Mouse (Mus musculus): ENCODE data around the gene Gm10309. TPM values are rescaled to one million over a fixed set of nuclear protein-coding genes. Genes with fewer than 3 reads are reported as not detected.

The Gm10309 gene
- polyA plus RNA-seq, 1 experiment from 2014 or later: 0.34 TPM

DNA sequence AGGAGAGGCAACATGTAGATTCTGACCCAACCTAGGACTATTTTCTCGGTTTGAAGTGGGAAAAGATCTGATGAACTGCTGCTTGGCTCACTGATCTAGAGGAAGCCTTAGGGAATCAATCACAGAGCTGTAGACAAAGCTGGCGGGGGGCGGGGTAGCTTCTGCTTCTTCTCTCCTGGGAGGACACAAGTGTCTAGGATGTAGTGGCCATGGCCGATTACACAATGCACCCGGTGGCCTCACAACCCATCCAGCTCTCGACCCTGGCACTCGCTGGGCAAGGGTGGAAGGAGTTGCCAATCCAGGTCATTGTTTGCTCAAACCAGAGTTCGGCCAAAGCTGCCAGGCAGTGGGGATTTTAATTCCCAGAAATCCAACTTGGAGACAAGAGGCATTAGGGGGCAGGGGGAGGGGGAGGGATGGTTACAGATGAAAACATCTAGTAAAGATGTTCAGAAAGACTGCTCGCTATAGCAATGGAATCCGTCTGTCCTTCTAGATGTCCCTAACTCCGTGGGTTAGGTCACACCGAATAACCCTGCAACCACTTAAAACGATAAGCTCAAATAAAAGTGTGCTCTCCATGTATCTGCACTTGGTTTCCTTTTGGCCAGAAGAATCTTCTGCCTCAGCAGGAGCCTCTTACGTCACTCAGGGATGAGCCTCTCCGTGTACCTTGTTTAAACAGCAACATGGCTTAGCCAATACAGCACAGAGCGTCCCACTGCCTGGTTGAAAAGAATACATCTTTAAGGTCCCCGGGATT lies 27.9 kb upstream of the Gm10309 start:
- no peak for ATAC-seq (ENCODE audit: insufficient read depth, low FRiP score)
- WGBS: 63% methylated on average over 17 of the region's 17 CpGs
- Histone ChIP-seq H3K9ac (ENCODE audit: low read length) (0 out of 2 replicates have a peak overlapping the region, but pooled peaks have one; percentile 3), H3K4me2 (ENCODE audit: low read depth, low read length) (no peak overlapping the region), H3K36me3 (ENCODE audit: control insufficient read depth, insufficient read depth, low read length) (no peaks in the 10 kb centered on the region), H3K4me3 (replicated peaks; ENCODE audit: low read length) (no peak overlapping the region), H3K27ac (ENCODE audit: low read length) (no peak overlapping the region), H3K27me3 (ENCODE audit: control insufficient read depth, insufficient read depth, low read length) (no peaks in the 10 kb centered on the region), H3K9me3 (replicated peaks; ENCODE audit: control insufficient read depth, low read length) (no peaks in the 10 kb centered on the region), H3K4me1 (ENCODE audit: control insufficient read depth, insufficient read depth, low read length) (peaks cover 19% of the 10 kb centered on the region)

DNA sequence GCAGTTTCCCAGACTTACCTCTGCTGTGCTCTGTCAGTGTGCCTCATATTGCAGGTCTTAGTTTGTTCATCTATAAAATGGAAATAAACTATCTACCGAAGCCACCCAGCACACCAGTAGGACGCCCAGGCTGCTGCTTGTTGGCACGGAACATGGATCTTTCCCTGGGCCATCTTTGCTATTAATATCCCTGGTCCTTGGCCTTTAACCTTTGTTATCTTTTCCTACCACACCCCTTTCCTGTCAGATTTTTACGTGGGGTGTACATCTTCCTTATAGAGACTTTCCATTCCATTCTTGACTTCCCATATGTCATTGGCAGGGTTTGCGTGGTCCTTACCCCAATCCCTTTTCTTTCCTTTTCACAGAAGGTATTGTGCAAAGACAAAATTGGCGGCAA lies 26.2 kb upstream of the Gm10309 start:
- no peaks in the 10 kb centered on the region for H3K36me3 ChIP-seq (ENCODE audit: control insufficient read depth, insufficient read depth, low read length)
- H3K27me3 ChIP-seq (ENCODE audit: control insufficient read depth, insufficient read depth, low read length): no peaks in the 10 kb centered on the region
- WGBS: 80% methylated on average over 6 of the region's 6 CpGs
- no peak for ATAC-seq (ENCODE audit: insufficient read depth, low FRiP score)
- H3K9ac ChIP-seq (ENCODE audit: low read length): no peak overlapping the region
- peaks cover 15% of the 10 kb centered on the region; the same call in 1 of the 2 replicates for H3K4me1 ChIP-seq (ENCODE audit: control insufficient read depth, insufficient read depth, low read length)
- H3K27ac ChIP-seq (ENCODE audit: low read length): no peak overlapping the region
- H3K9me3 ChIP-seq (replicated peaks; ENCODE audit: control insufficient read depth, low read length): no peaks in the 10 kb centered on the region
- H3K4me3 ChIP-seq (replicated peaks; ENCODE audit: low read length): no peak overlapping the region
- no peak overlapping the region for H3K4me2 ChIP-seq (ENCODE audit: low read depth, low read length)

DNA sequence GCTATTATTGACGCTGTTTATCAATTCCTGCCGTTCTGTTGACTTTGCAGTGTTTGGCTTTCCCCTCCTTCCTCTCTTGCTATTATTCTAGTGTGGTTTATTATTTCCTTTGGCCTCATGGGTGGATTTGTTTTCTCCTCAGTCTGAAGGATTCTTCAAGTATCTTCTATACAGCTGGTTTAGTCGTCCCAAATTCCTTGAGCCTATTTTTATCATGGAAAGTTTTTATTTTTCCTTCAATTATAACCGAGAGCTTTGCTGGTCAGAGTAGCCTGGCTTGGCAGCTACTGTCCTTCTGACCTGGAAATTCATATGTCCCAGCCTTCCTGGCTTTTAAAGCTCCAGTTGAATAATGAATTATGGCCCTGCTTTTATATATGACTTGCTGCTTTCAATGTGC lies 24.4 kb upstream of the Gm10309 start:
- Histone ChIP-seq H3K9ac (ENCODE audit: low read length) (no peak overlapping the region), H3K4me2 (ENCODE audit: low read depth, low read length) (no peak overlapping the region), H3K27me3 (ENCODE audit: control insufficient read depth, insufficient read depth, low read length) (no peaks in the 10 kb centered on the region), H3K4me3 (replicated peaks; ENCODE audit: low read length) (no peak overlapping the region), H3K9me3 (replicated peaks; ENCODE audit: control insufficient read depth, low read length) (no peaks in the 10 kb centered on the region), H3K36me3 (ENCODE audit: control insufficient read depth, insufficient read depth, low read length) (no peaks in the 10 kb centered on the region), H3K27ac (ENCODE audit: low read length) (no peak overlapping the region), H3K4me1 (ENCODE audit: control insufficient read depth, insufficient read depth, low read length) (peaks cover 15% of the 10 kb centered on the region; the same call in 1 of the 2 replicates)
- ATAC-seq (ENCODE audit: insufficient read depth, low FRiP score): no peak
- 46% methylated on average over 4 of the region's 4 CpGs for WGBS

DNA sequence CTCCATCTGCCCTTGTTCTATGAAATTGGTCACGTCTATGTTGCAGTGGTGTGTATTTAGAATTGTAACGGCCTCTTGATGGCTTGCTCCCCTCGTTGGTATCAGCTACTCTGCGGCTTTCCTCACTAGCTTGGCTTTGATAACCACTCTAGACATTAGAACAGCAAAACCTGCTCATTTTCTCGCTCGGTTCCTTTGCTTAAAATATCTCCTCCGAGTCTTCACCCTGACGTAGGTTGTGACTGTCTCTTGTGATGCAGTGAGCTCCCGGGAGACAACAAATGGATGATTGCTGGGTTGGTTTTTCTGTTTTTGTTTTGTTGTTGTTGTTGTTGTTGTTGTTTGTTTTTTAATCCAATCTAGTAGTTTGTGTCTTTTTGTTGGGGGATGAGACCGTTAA lies 24.0 kb upstream of the Gm10309 start:
- Histone ChIP-seq H3K4me1 (ENCODE audit: control insufficient read depth, insufficient read depth, low read length) (peaks cover 15% of the 10 kb centered on the region; the same call in 1 of the 2 replicates), H3K4me3 (replicated peaks; ENCODE audit: low read length) (no peak overlapping the region), H3K36me3 (ENCODE audit: control insufficient read depth, insufficient read depth, low read length) (no peaks in the 10 kb centered on the region), H3K9ac (ENCODE audit: low read length) (no peak overlapping the region), H3K27me3 (ENCODE audit: control insufficient read depth, insufficient read depth, low read length) (no peaks in the 10 kb centered on the region), H3K9me3 (replicated peaks; ENCODE audit: control insufficient read depth, low read length) (no peaks in the 10 kb centered on the region), H3K27ac (ENCODE audit: low read length) (no peak overlapping the region), H3K4me2 (ENCODE audit: low read depth, low read length) (no peak overlapping the region)
- WGBS: 78% methylated on average over 10 of the region's 10 CpGs
- ATAC-seq (ENCODE audit: insufficient read depth, low FRiP score): no peak

DNA sequence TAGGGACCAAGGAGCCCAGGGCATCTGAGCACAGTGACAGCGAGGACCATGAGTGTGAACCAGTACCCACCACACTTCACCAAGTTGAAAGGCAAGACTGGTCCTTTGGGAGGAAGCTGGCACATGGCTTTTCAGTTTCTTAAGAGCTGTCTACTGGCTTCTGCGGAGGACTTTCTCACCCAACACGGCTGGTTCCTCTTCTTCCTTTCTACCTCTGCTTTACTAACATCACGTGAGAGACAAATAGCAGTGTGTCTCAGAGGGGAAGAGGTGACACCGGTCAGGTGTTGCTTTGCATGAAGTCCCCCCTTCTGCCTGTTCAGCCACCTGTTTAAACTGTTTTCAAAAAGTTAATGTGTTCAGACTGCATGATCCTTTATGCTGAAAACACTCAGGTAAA lies 22.3 kb upstream of the Gm10309 start:
- Histone ChIP-seq H3K9ac (ENCODE audit: low read length) (no peak overlapping the region), H3K4me1 (ENCODE audit: control insufficient read depth, insufficient read depth, low read length) (peaks cover 7% of the 10 kb centered on the region; the same call in 1 of the 2 replicates), H3K4me3 (replicated peaks; ENCODE audit: low read length) (no peak overlapping the region), H3K27ac (ENCODE audit: low read length) (no peak overlapping the region), H3K27me3 (ENCODE audit: control insufficient read depth, insufficient read depth, low read length) (no peaks in the 10 kb centered on the region), H3K9me3 (replicated peaks; ENCODE audit: control insufficient read depth, low read length) (no peaks in the 10 kb centered on the region), H3K36me3 (ENCODE audit: control insufficient read depth, insufficient read depth, low read length) (no peaks in the 10 kb centered on the region), H3K4me2 (ENCODE audit: low read depth, low read length) (no peak overlapping the region)
- 89% methylated on average over 5 of the region's 5 CpGs for WGBS
- no peak for ATAC-seq (ENCODE audit: insufficient read depth, low FRiP score)

DNA sequence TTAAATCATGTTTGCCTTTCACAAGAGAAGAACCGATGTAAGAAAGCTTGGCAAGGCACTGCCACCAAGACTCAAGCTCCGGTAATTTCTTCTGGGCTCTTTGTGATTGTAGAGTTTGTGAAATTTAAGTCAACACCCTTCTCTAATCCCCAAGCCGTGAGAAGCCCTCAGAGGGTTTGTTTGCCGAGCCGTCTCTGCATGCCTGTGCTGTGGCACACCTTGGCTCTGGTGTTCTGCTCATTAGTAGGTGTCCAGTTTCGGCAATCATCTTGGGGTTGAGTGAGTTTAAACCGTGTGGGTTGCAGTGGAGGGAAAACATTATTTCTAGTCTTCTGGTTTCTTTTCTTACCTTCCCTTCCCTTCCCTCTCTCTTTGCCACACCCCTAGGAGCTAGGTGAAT lies 21.0 kb upstream of the Gm10309 start:
- H3K4me1 ChIP-seq (ENCODE audit: control insufficient read depth, insufficient read depth, low read length): 0 out of 2 replicates have a peak, but pooled peaks cover 6% of the 10 kb centered on the region
- no peak for ATAC-seq (ENCODE audit: insufficient read depth, low FRiP score)
- H3K27ac ChIP-seq (ENCODE audit: low read length): no peak overlapping the region
- 64% methylated on average over 7 of the region's 7 CpGs for WGBS
- no peaks in the 10 kb centered on the region for H3K27me3 ChIP-seq (ENCODE audit: control insufficient read depth, insufficient read depth, low read length)
- H3K36me3 ChIP-seq (ENCODE audit: control insufficient read depth, insufficient read depth, low read length): no peaks in the 10 kb centered on the region
- no peaks in the 10 kb centered on the region for H3K9me3 ChIP-seq (replicated peaks; ENCODE audit: control insufficient read depth, low read length)
- no peak overlapping the region for H3K4me2 ChIP-seq (ENCODE audit: low read depth, low read length)
- no peak overlapping the region for H3K4me3 ChIP-seq (replicated peaks; ENCODE audit: low read length)
- no peak overlapping the region for H3K9ac ChIP-seq (ENCODE audit: low read length)

DNA sequence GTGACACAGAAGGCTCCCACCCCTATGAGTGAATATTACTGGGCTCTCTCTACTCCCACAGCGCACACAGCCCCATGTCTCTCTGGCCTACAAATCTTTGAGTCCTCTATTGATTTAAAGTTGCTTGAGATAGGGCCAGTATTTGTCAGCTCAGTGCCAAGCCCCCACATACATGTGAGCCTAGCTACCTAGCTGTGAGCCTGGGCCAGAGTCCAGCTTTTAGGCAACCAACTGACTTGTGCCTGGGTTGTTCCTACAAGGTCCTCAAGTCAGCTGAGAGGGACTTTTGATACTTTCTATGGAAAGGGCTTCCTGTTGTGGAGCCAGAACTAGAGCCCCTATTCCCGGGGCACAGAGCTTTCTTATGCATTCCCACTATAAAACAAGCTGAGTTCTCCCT lies 20.0 kb upstream of the Gm10309 start:
- H3K4me2 ChIP-seq (ENCODE audit: low read depth, low read length): no peak overlapping the region
- no peaks in the 10 kb centered on the region for H3K27me3 ChIP-seq (ENCODE audit: control insufficient read depth, insufficient read depth, low read length)
- H3K4me3 ChIP-seq (replicated peaks; ENCODE audit: low read length): no peak overlapping the region
- H3K9me3 ChIP-seq (replicated peaks; ENCODE audit: control insufficient read depth, low read length): no peaks in the 10 kb centered on the region
- no peak overlapping the region for H3K9ac ChIP-seq (ENCODE audit: low read length)
- no peak overlapping the region for H3K27ac ChIP-seq (ENCODE audit: low read length)
- no peaks in the 10 kb centered on the region for H3K36me3 ChIP-seq (ENCODE audit: control insufficient read depth, insufficient read depth, low read length)
- WGBS: 84% methylated on average over 2 of the region's 2 CpGs
- no peak for ATAC-seq (ENCODE audit: insufficient read depth, low FRiP score)
- H3K4me1 ChIP-seq (ENCODE audit: control insufficient read depth, insufficient read depth, low read length): 0 out of 2 replicates have a peak, but pooled peaks cover 6% of the 10 kb centered on the region

DNA sequence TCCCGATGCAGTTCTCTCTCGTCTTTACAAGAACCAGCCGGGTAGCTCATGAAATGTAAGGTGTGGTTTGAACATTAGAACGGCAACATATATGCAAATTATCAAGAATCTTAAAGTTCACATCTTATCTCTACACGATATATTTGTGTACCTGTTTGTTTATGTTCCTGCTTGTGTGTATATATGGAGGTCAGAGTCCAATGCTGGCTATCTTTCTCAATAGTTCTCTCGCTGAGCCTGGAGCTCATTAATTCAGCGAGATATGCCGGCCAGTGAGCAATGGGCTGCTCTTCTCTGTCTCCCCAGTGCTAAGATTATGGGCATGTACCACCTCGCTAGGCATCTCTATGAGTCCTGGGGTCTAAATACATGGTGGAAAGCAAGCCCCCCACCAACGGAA lies 18.8 kb upstream of the Gm10309 start:
- H3K4me3 ChIP-seq (replicated peaks; ENCODE audit: low read length): no peak overlapping the region
- H3K9me3 ChIP-seq (replicated peaks; ENCODE audit: control insufficient read depth, low read length): no peaks in the 10 kb centered on the region
- WGBS: 78% methylated on average over 10 of the region's 10 CpGs
- no peak for ATAC-seq (ENCODE audit: insufficient read depth, low FRiP score)
- no peak overlapping the region for H3K4me2 ChIP-seq (ENCODE audit: low read depth, low read length)
- no peak overlapping the region for H3K9ac ChIP-seq (ENCODE audit: low read length)
- no peaks in the 10 kb centered on the region for H3K27me3 ChIP-seq (ENCODE audit: control insufficient read depth, insufficient read depth, low read length)
- H3K36me3 ChIP-seq (ENCODE audit: control insufficient read depth, insufficient read depth, low read length): no peaks in the 10 kb centered on the region
- H3K27ac ChIP-seq (ENCODE audit: low read length): no peak overlapping the region
- no peaks in the 10 kb centered on the region for H3K4me1 ChIP-seq (ENCODE audit: control insufficient read depth, insufficient read depth, low read length)

DNA sequence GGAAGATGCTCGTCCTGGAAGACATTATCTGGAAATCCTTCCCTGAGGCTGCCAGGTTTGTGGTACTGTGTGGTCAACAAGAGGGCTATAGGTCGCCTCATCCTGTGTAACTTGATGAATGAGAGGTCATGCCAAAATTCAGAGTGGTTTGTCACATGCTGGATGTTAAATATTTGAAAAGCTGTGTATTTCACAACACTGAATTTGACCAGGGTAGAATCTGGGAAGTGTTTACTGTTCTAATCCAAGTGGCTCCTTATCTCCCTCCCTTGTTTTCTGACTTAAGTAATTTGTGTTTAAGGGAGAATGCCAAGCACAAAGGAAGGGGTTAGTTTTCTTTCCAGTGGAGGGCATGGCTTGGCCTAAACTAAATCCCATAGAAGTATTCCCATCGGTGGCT lies 18.3 kb upstream of the Gm10309 start:
- Histone ChIP-seq H3K4me3 (replicated peaks; ENCODE audit: low read length) (no peak overlapping the region), H3K9ac (ENCODE audit: low read length) (no peak overlapping the region), H3K4me1 (ENCODE audit: control insufficient read depth, insufficient read depth, low read length) (no peaks in the 10 kb centered on the region), H3K27me3 (ENCODE audit: control insufficient read depth, insufficient read depth, low read length) (no peaks in the 10 kb centered on the region), H3K36me3 (ENCODE audit: control insufficient read depth, insufficient read depth, low read length) (no peaks in the 10 kb centered on the region), H3K9me3 (replicated peaks; ENCODE audit: control insufficient read depth, low read length) (no peaks in the 10 kb centered on the region), H3K4me2 (ENCODE audit: low read depth, low read length) (no peak overlapping the region), H3K27ac (ENCODE audit: low read length) (no peak overlapping the region)
- 55% methylated on average over 3 of the region's 3 CpGs for WGBS
- ATAC-seq (ENCODE audit: insufficient read depth, low FRiP score): no peak

Measured in stomach, embryonic 16.5 days (tissue).